Mouse (Mus musculus): ENCODE measurements around the gene Mfsd11.

- TF ChIP-seq POLR2A (IDR thresholded peaks at IDR 0.05; ENCODE audit: low read depth, low read length) (no peak), CTCF (IDR thresholded peaks at IDR 0.05; ENCODE audit: borderline replicate concordance, insufficient read depth, low read length) (no peak)
Measured at GRCm38 (mm10) chr11:116807526-116807925, 44.7 kb upstream of the Mfsd11 start.

Data from embryonic fibroblast, embryonic 13.5 days (primary cell).